8 mouse cellular contexts compared by ENCODE assay signal in genomic region chr15:82379871-82380713, GRCm38 (mm10). TPM values are rescaled to one million over a fixed set of nuclear protein-coding genes. Genes with fewer than 3 reads are reported as not detected.
DNase-seq lines count a peak whose midpoint lies in the region; ATAC-seq lines count a peak whose summit lies in the region.

Gene Cyp2d22, minus strand, starts transcription at chr15:82380260.

- no peak within 1 kb of the TSS; the same call in 1 of the 2 replicates for H3K27ac ChIP-seq in hindbrain, embryonic 16.5 days (ENCODE audit: low read depth, low read length)
- peak within 1 kb of the TSS; percentile 58 for H3K27ac ChIP-seq in limb, embryonic 10.5 days
- peak within 1 kb of the TSS; percentile 8; the same call in 1 of the 2 replicates for H3K27ac ChIP-seq in midbrain, embryonic 11.5 days (ENCODE audit: low read depth, low read length)
- peak within 1 kb of the TSS; percentile 90 for H3K27ac ChIP-seq in stomach, embryonic 16.5 days (ENCODE audit: low read length)

- 2% methylated on average over 21 of the region's 24 CpGs for WGBS in hindbrain, embryonic 16.5 days
- 3% methylated on average over 18 of the region's 24 CpGs for WGBS in limb, embryonic 10.5 days
- WGBS in midbrain, embryonic 11.5 days, result 2% methylated on average over 18 of the region's 24 CpGs
- WGBS in stomach, embryonic 16.5 days, result 4% methylated on average over 19 of the region's 24 CpGs

- DNase-seq in layer of hippocampus, adult 18-20 months (ENCODE audit: low spot score in 2 of 2), result peak in 1 of 2 experiments; percentile 30
- no peak for DNase-seq in layer of hippocampus, adult 9-11 months
- peak; percentile 62 for DNase-seq in cerebellum, adult 8-10 months
- DNase-seq in gastrocnemius, postnatal 10 days, result peak; percentile 62
- DNase-seq in limb, embryonic 10.5 days (ENCODE audit: low spot score), result peak; percentile 62
- DNase-seq in midbrain, embryonic 11.5 days (ENCODE audit: low spot score, missing footprints), result peak; percentile 94

- H3K4me1 ChIP-seq in hindbrain, embryonic 16.5 days (ENCODE audit: control insufficient read depth, insufficient read depth, low read depth, low read length), result peaks cover 7% of the 10 kb centered on the region
- peaks cover 25% of the 10 kb centered on the region for H3K4me1 ChIP-seq in limb, embryonic 10.5 days
- H3K4me1 ChIP-seq in midbrain, embryonic 11.5 days (ENCODE audit: control insufficient read depth, insufficient read depth, low read length), result peaks cover 12% of the 10 kb centered on the region
- H3K4me1 ChIP-seq in stomach, embryonic 16.5 days (ENCODE audit: control insufficient read depth, insufficient read depth, low read length), result peaks cover 17% of the 10 kb centered on the region

- peak within 1 kb of the TSS; percentile 54 for H3K9ac ChIP-seq in hindbrain, embryonic 16.5 days (ENCODE audit: low read depth, low read length)
- peak within 1 kb of the TSS; percentile 45 for H3K9ac ChIP-seq in midbrain, embryonic 11.5 days (ENCODE audit: low read length)
- peak within 1 kb of the TSS; percentile 79 for H3K9ac ChIP-seq in stomach, embryonic 16.5 days (ENCODE audit: low read length)

- H3K4me3 ChIP-seq in hindbrain, embryonic 16.5 days (ENCODE audit: low read length), result peak within 1 kb of the TSS; percentile 26
- peak within 1 kb of the TSS; percentile 52 for H3K4me3 ChIP-seq in limb, embryonic 10.5 days
- peak within 1 kb of the TSS; percentile 27 for H3K4me3 ChIP-seq in midbrain, embryonic 11.5 days (ENCODE audit: low read depth, low read length)
- H3K4me3 ChIP-seq in stomach, embryonic 16.5 days (replicated peaks; ENCODE audit: low read length), result peak within 1 kb of the TSS; percentile 61

- no peaks in the 10 kb centered on the region for H3K27me3 ChIP-seq in hindbrain, embryonic 16.5 days (replicated peaks; ENCODE audit: control insufficient read depth, insufficient read depth, low read length)
- peaks cover 13% of the 10 kb centered on the region for H3K27me3 ChIP-seq in limb, embryonic 10.5 days (ENCODE audit: low read depth, poor library complexity, severe bottlenecking)
- H3K27me3 ChIP-seq in midbrain, embryonic 11.5 days (ENCODE audit: control insufficient read depth, insufficient read depth, low read length), result no peaks in the 10 kb centered on the region
- H3K27me3 ChIP-seq in stomach, embryonic 16.5 days (ENCODE audit: control insufficient read depth, insufficient read depth, low read length), result no peaks in the 10 kb centered on the region

- H3K4me2 ChIP-seq in hindbrain, embryonic 16.5 days (ENCODE audit: low read length), result peak within 1 kb of the TSS; percentile 71
- H3K4me2 ChIP-seq in midbrain, embryonic 11.5 days, result peak within 1 kb of the TSS; percentile 51
- H3K4me2 ChIP-seq in stomach, embryonic 16.5 days (ENCODE audit: low read depth, low read length), result peak within 1 kb of the TSS; percentile 79

- H3K9me3 ChIP-seq in hindbrain, embryonic 16.5 days (ENCODE audit: control insufficient read depth, low read length), result no peaks in the 10 kb centered on the region
- H3K9me3 ChIP-seq in limb, embryonic 10.5 days (replicated peaks), result no peaks in the 10 kb centered on the region
- H3K9me3 ChIP-seq in midbrain, embryonic 11.5 days (ENCODE audit: control insufficient read depth, low read length), result no peaks in the 10 kb centered on the region
- H3K9me3 ChIP-seq in stomach, embryonic 16.5 days (replicated peaks; ENCODE audit: control insufficient read depth, low read length), result no peaks in the 10 kb centered on the region; the same call in 1 of the 2 replicates

- no peaks in the 10 kb centered on the region for H3K36me3 ChIP-seq in hindbrain, embryonic 16.5 days (ENCODE audit: control insufficient read depth, insufficient read depth, low read length)
- no peaks in the 10 kb centered on the region for H3K36me3 ChIP-seq in limb, embryonic 10.5 days
- H3K36me3 ChIP-seq in midbrain, embryonic 11.5 days (ENCODE audit: control insufficient read depth, insufficient read depth, low read length), result no peaks in the 10 kb centered on the region
- no peaks in the 10 kb centered on the region for H3K36me3 ChIP-seq in stomach, embryonic 16.5 days (ENCODE audit: control insufficient read depth, insufficient read depth, low read length)

- peak; percentile 80 for ATAC-seq in hindbrain, embryonic 16.5 days
- peak; percentile 85 for ATAC-seq in midbrain, embryonic 11.5 days (ENCODE audit: low FRiP score)
- peak; percentile 80 for ATAC-seq in stomach, embryonic 16.5 days (ENCODE audit: insufficient read depth, low FRiP score)

RNA-seq across cellular contexts. Expression of gene Cyp2d22, which starts in this region (rescaled TPM):
- 10 to 100 TPM; 57.5 to 64.1 TPM for total RNA-seq in layer of hippocampus, adult 18-20 months (2021)
- 10 to 100 TPM; 10.8 to 14.5 TPM for total RNA-seq in gastrocnemius, postnatal 10 days (2021)
- 3.3 TPM in 2 replicates for polyA plus RNA-seq in hindbrain, embryonic 16.5 days (2015; fragmentation: Nextera tagmentation; extraction: Ambion mirVana)
- polyA plus RNA-seq in limb, embryonic 10.5 days (2016; fragmentation: Nextera tagmentation; extraction: Ambion mirVana), result 0.80 and 2.9 TPM in 2 replicates
- polyA plus RNA-seq in midbrain, embryonic 11.5 days (2014; fragmentation: Nextera tagmentation; extraction: Ambion mirVana), result 1.7 and 1.9 TPM in 2 replicates
- 12.6 and 16.4 TPM in 2 replicates for polyA plus RNA-seq in stomach, embryonic 16.5 days (2015; fragmentation: Nextera tagmentation; extraction: Ambion mirVana)
